Comparison of ENCODE assay signal across 11 mouse cellular contexts in genomic region chr19:15982926-15983738, GRCm38 (mm10). TPM values are rescaled to one million over a fixed set of nuclear protein-coding genes. Genes with fewer than 3 reads are reported as not detected.
A peak's percentile ranks its signal among the peaks of the same experiment; 100 is the strongest.
DNase-seq lines count a peak whose midpoint lies in the region; ATAC-seq and TF ChIP-seq lines count a peak whose summit lies in the region.
"Had no signal": no experiment of that assay in that cellular context is flagged by ENCODE, and none has a peak within 500 bp of the region (broad histone marks: within the 10 kb centered on the region; RNA-seq: fewer than 3 reads in every experiment).

No protein-coding gene starts in this region.

- no peaks in the 10 kb centered on the region for H3K27me3 ChIP-seq in liver, embryonic 12.5 days (replicated peaks)
- H3K27me3 ChIP-seq in liver, postnatal 0 days (ENCODE audit: insufficient read depth, low read length), result no peaks in the 10 kb centered on the region
- no peaks in the 10 kb centered on the region for H3K27me3 ChIP-seq in embryonic facial prominence, embryonic 14.5 days (replicated peaks; ENCODE audit: control insufficient read depth, insufficient read depth, low read length)
- no peaks in the 10 kb centered on the region for H3K27me3 ChIP-seq in limb, embryonic 12.5 days
- no peaks in the 10 kb centered on the region for H3K27me3 ChIP-seq in neural tube, embryonic 15.5 days (replicated peaks)
- H3K27me3 ChIP-seq: Patski had no signal

- H3K27ac ChIP-seq in liver, embryonic 12.5 days, result no peak overlapping the region
- no peak overlapping the region for H3K27ac ChIP-seq in liver, postnatal 0 days (ENCODE audit: low read depth)
- H3K27ac ChIP-seq in embryonic facial prominence, embryonic 14.5 days (replicated peaks; ENCODE audit: low read depth, low read length), result no peak overlapping the region
- no peak overlapping the region for H3K27ac ChIP-seq in limb, embryonic 12.5 days
- H3K27ac ChIP-seq in neural tube, embryonic 15.5 days (replicated peaks), result no peak overlapping the region
- H3K27ac ChIP-seq: heart, embryonic 10.5 days had no signal

- 61% methylated on average over 9 of the region's 10 CpGs for WGBS in liver, embryonic 12.5 days (ENCODE audit: insufficient replicate concordance)
- WGBS in liver, postnatal 0 days (ENCODE audit: insufficient replicate concordance), result 65% methylated on average over 9 of the region's 10 CpGs
- WGBS in embryonic facial prominence, embryonic 14.5 days, result 46% methylated on average over 9 of the region's 10 CpGs
- 54% methylated on average over 9 of the region's 10 CpGs for WGBS in limb, embryonic 12.5 days
- WGBS in neural tube, embryonic 15.5 days, result 27% methylated on average over 9 of the region's 10 CpGs

- peaks cover 27% of the 10 kb centered on the region for H3K36me3 ChIP-seq in liver, embryonic 12.5 days
- H3K36me3 ChIP-seq in liver, postnatal 0 days (replicated peaks; ENCODE audit: insufficient read depth, low read length), result peaks cover 3% of the 10 kb centered on the region
- peaks cover 17% of the 10 kb centered on the region; the same call in 1 of the 2 replicates for H3K36me3 ChIP-seq in embryonic facial prominence, embryonic 14.5 days (ENCODE audit: control insufficient read depth, insufficient read depth, low read length)
- peaks cover 27% of the 10 kb centered on the region for H3K36me3 ChIP-seq in limb, embryonic 12.5 days
- H3K36me3 ChIP-seq in neural tube, embryonic 15.5 days, result peaks cover 7% of the 10 kb centered on the region; the same call in 1 of the 2 replicates

- TF ChIP-seq EP300 in liver, postnatal 0 days (IDR thresholded peaks at IDR 0.05; ENCODE audit: low read depth), result no peak

- ATAC-seq in liver, embryonic 12.5 days, result no peak
- no peak for ATAC-seq in liver, postnatal 0 days
- no peak; the same call in 1 of the 2 replicates for ATAC-seq in embryonic facial prominence, embryonic 14.5 days (ENCODE audit: low read depth)
- no peak for ATAC-seq in limb, embryonic 12.5 days (ENCODE audit: insufficient number of reproducible peaks, insufficient read depth, low FRiP score, low TSS enrichment, low read depth)
- ATAC-seq in neural tube, embryonic 15.5 days (ENCODE audit: low FRiP score), result no peak
- no peak for ATAC-seq in megakaryocyte progenitor cell, adult 5-6 weeks (replicated peaks; ENCODE audit: poor library complexity)
- ATAC-seq: Patski had no signal

- H3K9me3 ChIP-seq in liver, embryonic 12.5 days (replicated peaks), result no peaks in the 10 kb centered on the region
- H3K9me3 ChIP-seq in liver, postnatal 0 days (ENCODE audit: low read length), result no peaks in the 10 kb centered on the region
- H3K9me3 ChIP-seq in embryonic facial prominence, embryonic 14.5 days (ENCODE audit: control insufficient read depth, low read length), result no peaks in the 10 kb centered on the region
- no peaks in the 10 kb centered on the region for H3K9me3 ChIP-seq in limb, embryonic 12.5 days
- no peaks in the 10 kb centered on the region for H3K9me3 ChIP-seq in neural tube, embryonic 15.5 days (replicated peaks)
- H3K9me3 ChIP-seq: heart, embryonic 10.5 days had no signal

- H3K4me2 ChIP-seq in liver, embryonic 12.5 days, result peak overlapping the region; percentile 92
- no peak overlapping the region for H3K4me2 ChIP-seq in liver, postnatal 0 days (ENCODE audit: low read depth, low read length)
- peak overlapping the region; percentile 85; the same call in 1 of the 2 replicates for H3K4me2 ChIP-seq in embryonic facial prominence, embryonic 14.5 days (ENCODE audit: low read depth, low read length)
- peak overlapping the region; percentile 67 for H3K4me2 ChIP-seq in limb, embryonic 12.5 days
- peak overlapping the region; percentile 63 for H3K4me2 ChIP-seq in neural tube, embryonic 15.5 days

- peaks cover 29% of the 10 kb centered on the region for H3K4me1 ChIP-seq in liver, embryonic 12.5 days
- peaks cover 6% of the 10 kb centered on the region for H3K4me1 ChIP-seq in liver, postnatal 0 days (ENCODE audit: insufficient read depth)
- H3K4me1 ChIP-seq in embryonic facial prominence, embryonic 14.5 days (ENCODE audit: control insufficient read depth, insufficient read depth, low read length), result peaks cover 3% of the 10 kb centered on the region; the same call in 1 of the 2 replicates
- peaks cover 17% of the 10 kb centered on the region for H3K4me1 ChIP-seq in limb, embryonic 12.5 days (replicated peaks)
- H3K4me1 ChIP-seq in neural tube, embryonic 15.5 days, result peaks cover 33% of the 10 kb centered on the region
- H3K4me1 ChIP-seq: heart, embryonic 10.5 days had no signal

- no peak overlapping the region for H3K9ac ChIP-seq in liver, embryonic 12.5 days
- no peak overlapping the region for H3K9ac ChIP-seq in liver, postnatal 0 days (replicated peaks)
- no peak overlapping the region for H3K9ac ChIP-seq in embryonic facial prominence, embryonic 14.5 days (ENCODE audit: low read depth, low read length)
- no peak overlapping the region for H3K9ac ChIP-seq in limb, embryonic 12.5 days (replicated peaks)
- no peak overlapping the region for H3K9ac ChIP-seq in neural tube, embryonic 15.5 days (replicated peaks)

- TF ChIP-seq CTCF in liver, postnatal 0 days (IDR thresholded peaks at IDR 0.05; ENCODE audit: low read depth), result no peak

- H3K4me3 ChIP-seq in liver, embryonic 12.5 days, result no peak overlapping the region
- H3K4me3 ChIP-seq in liver, postnatal 0 days (ENCODE audit: low read depth, low read length), result no peak overlapping the region
- no peak overlapping the region for H3K4me3 ChIP-seq in embryonic facial prominence, embryonic 14.5 days (ENCODE audit: low read depth, low read length)
- H3K4me3 ChIP-seq in limb, embryonic 12.5 days (replicated peaks), result peak overlapping the region; percentile 77; the same call in 1 of the 2 replicates
- H3K4me3 ChIP-seq in neural tube, embryonic 15.5 days (replicated peaks), result peak overlapping the region; percentile 81; the same call in 1 of the 2 replicates

- no peak for DNase-seq in liver, postnatal 0 days
- peak; percentile 24 for DNase-seq in embryonic facial prominence, embryonic 14.5 days (ENCODE audit: low spot score)
- DNase-seq in frontal cortex, postnatal 14 days (ENCODE audit: low spot score in 2 of 2), result no peak
- no peak for DNase-seq in layer of hippocampus, adult 9-11 months
- DNase-seq: kidney, postnatal 14 days had no signal

RNA-seq across cellular contexts. Expression of gene Cep78, which starts 1.7 kb away (rescaled TPM):
- polyA plus RNA-seq in liver, embryonic 12.5 days (2016; fragmentation: Nextera tagmentation; extraction: Ambion mirVana), result 17.6 and 18.3 TPM in 2 replicates
- polyA plus RNA-seq in liver, postnatal 0 days (2015; fragmentation: Nextera tagmentation; extraction: Ambion mirVana), result 3.8 and 4.8 TPM in 2 replicates
- 19.1 and 21.6 TPM in 2 replicates for polyA plus RNA-seq in embryonic facial prominence, embryonic 14.5 days (2014; fragmentation: Nextera tagmentation; extraction: Ambion mirVana)
- polyA plus RNA-seq in limb, embryonic 12.5 days (2016; fragmentation: Nextera tagmentation; extraction: Ambion mirVana), result 53.7 and 54.9 TPM in 2 replicates
- polyA plus RNA-seq in neural tube, embryonic 15.5 days (2015; fragmentation: Nextera tagmentation; extraction: Ambion mirVana), result 25.7 and 25.9 TPM in 2 replicates
- total RNA-seq in megakaryocyte progenitor cell, adult 5-6 weeks (2015), result 13.0 and 17.4 TPM in 2 replicates
- total RNA-seq in megakaryocyte progenitor cell, adult 5-6 weeks (2017), result 17.8 and 25.2 TPM in 2 replicates

RNA-seq across cellular contexts. Expression of gene Psat1, which starts 36.0 kb away (rescaled TPM):
- 181 and 191 TPM in 2 replicates for polyA plus RNA-seq in liver, embryonic 12.5 days (2016; fragmentation: Nextera tagmentation; extraction: Ambion mirVana)
- 40.7 and 57.3 TPM in 2 replicates for polyA plus RNA-seq in liver, postnatal 0 days (2015; fragmentation: Nextera tagmentation; extraction: Ambion mirVana)
- polyA plus RNA-seq in embryonic facial prominence, embryonic 14.5 days (2014; fragmentation: Nextera tagmentation; extraction: Ambion mirVana), result 121 and 126 TPM in 2 replicates
- 71.0 and 73.3 TPM in 2 replicates for polyA plus RNA-seq in limb, embryonic 12.5 days (2016; fragmentation: Nextera tagmentation; extraction: Ambion mirVana)
- polyA plus RNA-seq in neural tube, embryonic 15.5 days (2015; fragmentation: Nextera tagmentation; extraction: Ambion mirVana), result 61.6 and 79.9 TPM in 2 replicates
- total RNA-seq in megakaryocyte progenitor cell, adult 5-6 weeks (2015), result 130 and 136 TPM in 2 replicates
- total RNA-seq in megakaryocyte progenitor cell, adult 5-6 weeks (2017), result 99.4 and 103 TPM in 2 replicates

Comparison
In these comparisons a context has a peak if more than half of its experiments do, and no peak if none do; other contexts are left out.
1. H3K4me3 ChIP-seq: peak in limb, embryonic 12.5 days (single experiment) and neural tube, embryonic 15.5 days (single experiment); none in liver, embryonic 12.5 days (single experiment), liver, postnatal 0 days (single experiment) and embryonic facial prominence, embryonic 14.5 days (single experiment).